Mouse (Mus musculus) kidney, postnatal 36 days (tissue): Measurements from ENCODE around the gene Apoc4.

Experiments used
- DNase-seq, 2 experiments: peaks; one replicate each; pipeline ENCODE4 v3.0.0; 2021 to 2022; ENCODE audit warnings: mixed read lengths in 2 of 2

Gene Apoc4

GRCm38 (mm10) chr7:19676662-19677061 is 4.6 kb downstream of the Apoc4 start:
- peak in 1 of 2 experiments; percentile 30 for DNase-seq

- DNase-seq: no peak
These were observed 5.5 kb downstream of the Apoc4 start for GRCm38 (mm10) chr7:19675824-19676223.

DNA sequence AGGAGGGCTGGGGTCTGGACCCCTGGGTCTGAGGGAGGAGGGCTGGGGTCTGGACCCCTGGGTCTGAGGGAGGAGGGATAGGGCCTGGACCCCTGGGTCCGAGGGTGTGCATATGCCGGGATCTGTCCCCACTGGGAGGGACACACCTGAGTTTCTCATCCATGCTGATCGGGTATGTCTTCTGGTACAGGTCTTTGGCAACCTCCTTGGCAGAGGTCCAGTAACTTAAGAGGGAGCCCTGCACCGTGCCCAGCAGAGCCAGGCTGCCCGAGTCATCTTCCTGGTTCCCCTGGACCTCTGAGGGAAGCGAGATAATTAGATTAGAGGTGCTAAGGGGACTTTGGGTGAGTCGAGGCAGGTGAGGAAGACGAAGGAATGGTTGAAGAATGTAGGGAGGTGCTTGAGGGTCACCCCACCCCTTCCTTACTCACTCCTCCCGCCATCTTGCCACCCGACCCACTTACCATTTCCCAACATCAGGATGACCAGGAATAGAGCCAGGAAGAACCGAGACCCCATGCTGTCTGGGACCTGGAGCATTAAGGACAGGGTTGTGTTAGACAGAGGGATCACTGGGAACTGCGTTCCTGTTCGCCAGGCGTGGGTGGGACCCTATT is 8.1 kb downstream of the Apoc4 start:
- DNase-seq: no peak

DNA sequence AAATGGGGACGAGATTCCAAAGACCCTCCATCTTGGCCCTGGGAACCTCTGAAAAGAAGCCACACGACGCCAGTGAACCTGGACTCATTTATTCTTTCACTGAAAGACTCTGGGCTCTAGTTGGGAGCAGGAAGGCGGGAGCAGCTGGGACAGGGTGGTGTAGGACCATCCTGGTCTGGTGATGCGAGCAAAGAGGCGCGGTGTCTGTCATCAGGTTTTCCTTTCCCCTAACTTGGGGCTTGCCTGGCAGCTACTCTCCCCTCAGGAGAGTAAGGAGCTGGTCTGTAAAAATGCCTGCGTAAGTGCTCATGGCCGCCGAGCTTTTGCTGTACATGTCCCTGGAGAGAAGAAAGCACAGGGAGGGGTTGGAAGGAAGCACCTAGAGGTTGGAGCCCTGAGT is 9.8 kb downstream of the Apoc4 start:
- DNase-seq: no peak

- DNase-seq: peak; percentile 96 to 98
These were observed 12.1 kb downstream of the Apoc4 start for GRCm38 (mm10) chr7:19668947-19669721.

GRCm38 (mm10) chr7:19667434-19667833 is 13.8 kb downstream of the Apoc4 start:
- no peak for DNase-seq

- peak in 1 of 2 experiments; percentile 45 for DNase-seq
These were observed 14.5 kb downstream of the Apoc4 start for GRCm38 (mm10) chr7:19666750-19667149.

GRCm38 (mm10) chr7:19664955-19665841 is 16.1 kb downstream of the Apoc4 start, which contains the start of gene Clptm1:
TSS of gene Clptm1 (minus strand) at chr7:19665033.
- peak; percentile 97 to 98 for DNase-seq

DNA sequence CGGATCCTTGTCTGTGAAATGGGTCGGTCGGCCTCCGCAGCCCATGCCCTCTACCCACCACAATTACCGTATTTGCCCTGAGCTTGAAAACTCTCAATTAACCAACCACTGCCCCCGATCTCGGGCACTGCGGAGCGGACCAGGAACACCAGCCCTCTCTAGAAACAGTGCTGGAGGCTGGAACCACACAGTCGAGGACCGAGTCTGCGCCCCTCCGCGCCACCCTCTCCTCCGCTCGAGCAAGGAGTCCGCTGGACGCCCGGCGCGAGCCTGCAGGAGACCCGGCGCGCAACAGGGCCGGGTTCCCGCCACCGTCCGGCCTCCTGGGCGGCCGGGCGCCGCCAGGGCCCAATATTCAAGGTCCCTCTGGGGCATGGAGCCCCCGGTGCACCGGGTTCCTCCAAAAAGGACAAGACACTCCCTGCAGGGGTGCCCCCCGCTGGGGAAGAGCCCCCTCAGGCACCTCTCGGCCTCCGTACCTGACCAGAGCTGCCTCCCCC is 16.8 kb downstream of the Apoc4 start:
- no peak for DNase-seq

DNA sequence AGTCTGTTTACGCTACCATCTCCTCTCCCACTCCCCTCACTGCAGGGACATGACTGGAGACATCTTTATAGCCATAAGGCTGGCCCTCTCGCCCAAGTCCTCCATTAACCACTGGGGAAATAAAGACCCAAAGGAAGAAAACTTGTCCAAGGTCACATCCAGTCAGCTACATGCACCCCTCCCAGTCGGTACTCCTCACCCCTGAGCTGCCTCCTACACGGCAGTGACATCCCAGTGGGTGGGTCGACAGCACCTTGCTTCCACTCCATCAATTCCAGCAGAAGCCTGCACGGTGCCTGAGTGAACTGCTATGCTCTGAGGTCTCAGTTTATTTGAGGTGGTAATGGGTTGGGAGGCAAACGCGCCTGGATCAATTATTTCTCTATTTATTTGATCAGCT is 17.3 kb downstream of the Apoc4 start:
- DNase-seq: no peak

DNA sequence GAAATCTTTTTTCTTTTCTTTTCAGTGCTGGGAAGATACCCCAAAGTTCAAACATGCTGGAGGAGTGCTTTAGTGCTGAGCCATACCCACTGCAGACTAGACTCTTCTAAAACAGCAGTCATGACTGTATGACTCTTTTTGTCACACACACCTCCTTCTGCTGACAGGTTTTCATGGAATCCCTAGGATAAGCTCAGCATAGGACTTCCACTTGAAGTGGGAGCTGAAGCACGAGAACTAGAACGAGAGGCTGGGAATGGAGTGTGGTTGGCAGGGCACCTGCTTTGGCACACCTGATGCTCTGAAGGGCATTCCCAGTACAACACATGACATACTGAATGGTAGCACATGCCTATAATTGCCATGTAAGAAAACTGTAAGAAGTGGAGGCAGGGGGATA is 28.7 kb downstream of the Apoc4 start:
- no peak for DNase-seq

DNA sequence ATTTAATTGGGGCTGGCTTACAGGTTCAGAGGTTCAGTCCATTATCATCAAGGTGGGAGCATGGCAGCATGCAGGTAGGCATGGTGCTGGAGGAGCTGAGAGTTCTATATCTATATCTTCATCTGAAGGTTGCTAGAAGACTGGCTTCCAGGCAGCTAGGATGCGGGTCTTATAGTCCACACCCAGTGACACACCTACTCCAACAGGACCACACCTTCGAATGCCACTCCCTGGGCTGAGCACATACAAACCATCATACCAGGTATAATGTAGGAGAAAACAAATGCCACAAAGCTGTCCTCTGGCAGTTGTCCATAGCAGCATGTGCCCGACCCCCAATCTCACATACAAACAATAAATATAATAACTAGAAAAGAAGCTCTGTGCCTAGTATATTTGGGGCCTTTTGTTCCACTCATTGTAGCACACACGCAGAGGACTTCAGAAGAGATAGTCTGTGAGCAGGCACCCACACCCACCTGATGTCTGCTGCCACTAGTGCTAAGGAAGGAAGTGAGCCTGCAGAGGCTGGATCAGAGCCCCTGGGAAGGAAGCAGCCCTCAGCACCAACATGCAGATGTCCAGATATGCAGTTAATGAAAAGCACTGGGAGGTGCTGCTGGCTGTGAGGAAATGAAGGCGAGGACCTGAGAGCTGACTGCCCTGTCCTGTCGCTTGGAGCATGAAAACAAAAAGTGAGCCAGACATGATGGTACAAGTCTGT is 30.1 kb downstream of the Apoc4 start:
- peak; percentile 38 to 58 for DNase-seq

DNA sequence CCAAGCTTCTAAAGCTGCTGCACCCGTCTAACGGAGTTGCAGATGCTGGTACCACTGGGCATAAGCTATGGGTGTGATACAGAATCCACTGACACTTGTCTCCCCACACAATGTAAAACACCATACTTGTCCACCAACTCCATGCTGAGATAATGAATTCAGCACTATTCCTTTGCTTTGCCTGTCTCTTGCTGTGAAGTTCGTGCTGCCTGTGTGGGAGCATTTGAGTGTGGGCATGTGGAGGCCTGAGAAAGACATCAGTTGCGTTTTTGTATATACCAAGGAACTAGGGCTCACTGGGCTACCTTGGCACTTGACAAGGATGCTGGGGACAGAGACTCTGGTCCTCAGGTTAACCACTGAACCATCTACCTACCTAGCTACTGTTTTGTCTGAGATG is 40.1 kb downstream of the Apoc4 start:
- no peak for DNase-seq

- DNase-seq: no peak
These were observed 46.0 kb downstream of the Apoc4 start for GRCm38 (mm10) chr7:19635074-19635827.

- no peak for DNase-seq
These were observed 46.7 kb downstream of the Apoc4 start for GRCm38 (mm10) chr7:19634591-19634990.

DNA sequence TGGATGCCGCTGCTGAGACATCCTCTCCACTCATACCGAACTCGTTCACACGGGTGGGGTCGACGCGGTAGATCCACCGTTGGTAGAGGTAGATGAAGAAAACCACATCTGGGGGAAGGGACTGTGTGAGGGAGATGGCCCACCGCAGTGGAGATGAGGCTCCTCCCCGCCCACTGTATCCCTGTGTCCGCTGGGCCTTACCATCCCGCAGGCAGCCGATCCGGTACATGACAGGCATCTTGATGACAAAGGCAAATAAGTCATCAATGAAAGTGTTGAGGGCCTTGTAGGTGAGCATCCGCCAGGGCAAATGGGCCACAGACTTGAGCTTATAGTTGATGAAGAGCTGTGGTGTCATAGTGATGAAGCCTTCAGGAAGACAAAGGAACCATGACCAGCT is 47.4 kb downstream of the Apoc4 start:
- DNase-seq: no peak

DNA sequence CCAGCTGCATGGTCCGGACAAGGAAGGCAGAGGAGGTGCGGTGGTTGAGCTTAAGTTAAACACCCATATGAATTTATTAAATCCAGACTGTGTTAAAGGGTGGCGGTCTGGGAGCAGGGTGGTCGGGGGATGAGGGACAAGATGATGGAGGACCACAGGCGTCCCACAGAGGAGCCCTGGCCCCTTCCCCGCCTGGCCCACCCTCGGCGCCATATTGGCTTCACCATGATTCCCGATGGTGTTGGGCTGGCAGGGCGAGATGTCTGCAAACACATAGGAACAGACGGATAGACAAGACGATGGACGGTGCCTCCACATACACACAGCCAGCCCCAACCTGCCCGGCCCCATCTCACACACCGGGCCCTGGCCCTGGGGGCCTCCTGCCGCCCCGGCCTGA is 48.1 kb downstream of the Apoc4 start:
- DNase-seq: no peak

- DNase-seq: no peak
These were observed 48.6 kb downstream of the Apoc4 start for GRCm38 (mm10) chr7:19632720-19633119.

GRCm38 (mm10) chr7:19632275-19632674 is 49.0 kb downstream of the Apoc4 start:
- DNase-seq: no peak

GRCm38 (mm10) chr7:19629361-19629734 is 51.9 kb downstream of the Apoc4 start, which contains the start of gene Relb:
TSS of gene Relb (minus strand) at chr7:19629438.
- peak; percentile 92 to 97 for DNase-seq

DNA sequence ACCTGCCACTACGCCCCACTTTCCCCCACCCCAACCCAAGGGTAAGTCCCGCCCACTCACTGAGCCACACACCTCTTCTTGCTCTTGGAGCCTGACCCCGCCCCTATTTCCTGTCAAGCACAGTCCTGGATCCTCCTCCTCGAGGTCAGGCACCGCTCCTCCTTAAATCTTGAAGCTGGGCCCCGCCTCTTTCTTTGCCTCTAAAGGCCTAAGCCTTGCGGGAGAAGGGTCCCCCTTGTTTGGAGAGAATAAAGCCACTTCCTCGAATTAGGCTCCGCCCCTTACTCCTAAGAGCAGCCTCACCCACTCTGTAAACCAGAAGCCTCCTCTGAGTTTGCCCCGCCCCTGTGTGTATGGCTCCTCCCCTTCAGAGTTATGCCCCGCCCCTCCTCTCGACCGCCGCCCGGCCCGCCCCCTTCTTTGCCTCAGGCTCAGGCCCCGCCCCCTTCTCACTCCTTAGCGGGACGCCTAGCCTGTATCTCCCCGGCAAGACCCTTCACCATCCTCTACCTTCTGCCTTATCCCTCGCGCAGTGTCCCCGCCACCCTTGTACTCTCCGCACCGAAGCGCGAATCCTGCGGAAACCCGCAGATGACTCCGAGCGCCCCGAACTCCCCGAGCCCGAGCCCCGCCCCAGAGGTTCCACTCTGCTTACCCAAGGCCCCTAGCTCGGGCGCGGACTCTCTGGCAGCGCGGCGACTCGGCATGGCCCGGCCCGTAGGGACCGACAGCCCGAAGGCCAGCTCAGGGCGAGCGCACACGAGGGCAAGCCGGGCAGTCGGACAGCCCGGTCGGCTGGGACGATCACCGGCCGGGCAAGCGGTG is 52.5 kb downstream of the Apoc4 start:
- peak; percentile 98 to 99 for DNase-seq
